Mouse (Mus musculus) heart, postnatal 25 days (tissue): Measurements from ENCODE around the gene Il21. TPM values are rescaled to one million over a fixed set of nuclear protein-coding genes. Genes with fewer than 3 reads are reported as not detected.

ENCODE experiments used
- DNase-seq: peaks from one replicate; pipeline ENCODE4 v3.0.0; 2022; ENCODE audit warnings: low spot score
- intact Hi-C: fragments of 180-260 bp; cut with DNase I; formaldehyde crosslinking; loops from one replicate; pipeline ENCODE4 v1.15.1; 2025
- microRNA-seq: library from miRNA; unstranded; fragments of <30 nt; microRNA quantifications from one replicate; pipeline ENCODE4 v1.2.0, GENCODE M21; 2022
- total RNA-seq, 2 experiments: library from RNA; stranded (reverse); gene quantifications; 2 replicates each; pipeline ENCODE4 v1.2.3; 2021

Gene Il21
- total RNA-seq, 2 experiments from 2014 or later, result not detected

- intact Hi-C loops, result loop anchor here (5.0 to 10.0 kb wide), 2 partner anchors 359 to 567 kb away; no protein-coding TSS in a partner anchor
- DNase-seq, result no peak
Measured at GRCm38 (mm10) chr3:37201122-37201916, 31.1 kb downstream of the Il21 start.

- intact Hi-C loops, result no loop called here
- DNase-seq, result no peak
Measured at GRCm38 (mm10) chr3:37198302-37198701, 34.1 kb downstream of the Il21 start.

- DNase-seq, result no peak
- intact Hi-C loops, result no loop called here
Measured at GRCm38 (mm10) chr3:37191953-37192352, 40.5 kb downstream of the Il21 start.

- no peak for DNase-seq
- intact Hi-C loops, result no loop called here
Measured at GRCm38 (mm10) chr3:37185534-37185933, 46.9 kb downstream of the Il21 start.

- intact Hi-C loops, result no loop called here
- no peak for DNase-seq
Measured at GRCm38 (mm10) chr3:37182415-37183269, 49.8 kb downstream of the Il21 start.

GRCm38 (mm10) chr3:37181041-37181440 is 51.4 kb downstream of the Il21 start:
- no peak for DNase-seq
- intact Hi-C loops, result no loop called here

GRCm38 (mm10) chr3:37180039-37180743 is 52.2 kb downstream of the Il21 start:
- no peak for DNase-seq
- intact Hi-C loops, result no loop called here

- intact Hi-C loops, result no loop called here
- DNase-seq, result no peak
Measured at GRCm38 (mm10) chr3:37179472-37179871, 53.0 kb downstream of the Il21 start.

- intact Hi-C loops, result no loop called here
- no peak for DNase-seq
Measured at GRCm38 (mm10) chr3:37174711-37175572, 57.5 kb downstream of the Il21 start.

- DNase-seq, result no peak
- intact Hi-C loops, result no loop called here
Measured at GRCm38 (mm10) chr3:37173285-37173684, 59.2 kb downstream of the Il21 start.

Small RNA genes within 50 kb of the gene (microRNA-seq; reads per million reads assigned to microRNA genes)
- gene Gm24169, result not detected

Other genes with a start within 250 kb of the Il21 start
- gene Adad1, start 169.1 kb downstream of the Il21 start, total RNA-seq, result not detected
- not detected for gene Il2, start 106.7 kb downstream of the Il21 start, total RNA-seq
- 1 to 10 TPM in 1 of 2 experiments, under 1 TPM in 1; 0.95 to 1.1 TPM for gene Bbs12, start 79.9 kb upstream of the Il21 start, total RNA-seq
- under 1 TPM; 0.20 to 0.49 TPM for gene Cetn4, start 80.1 kb upstream of the Il21 start, total RNA-seq
- gene Fgf2, start 115.7 kb upstream of the Il21 start, total RNA-seq, result 10 to 100 TPM in 1 of 2 experiments, 1 to 10 TPM in 1; 5.5 to 11.3 TPM
- gene Spata5, start 187.3 kb upstream of the Il21 start, total RNA-seq, result 10 to 100 TPM; 11.9 to 13.7 TPM
- gene Nudt6, start 187.6 kb upstream of the Il21 start, total RNA-seq, result 10 to 100 TPM; 28.2 to 30.5 TPM